Mouse (Mus musculus) NIH3T3 (cell line): ENCODE measurements around the gene Gm37240.

Source experiments
- DNase-seq: peaks from one replicate; pipeline ENCODE4 v3.0.0-alpha.2; 2012; ENCODE audit warnings: low read depth

Gm37240 gene

DNA sequence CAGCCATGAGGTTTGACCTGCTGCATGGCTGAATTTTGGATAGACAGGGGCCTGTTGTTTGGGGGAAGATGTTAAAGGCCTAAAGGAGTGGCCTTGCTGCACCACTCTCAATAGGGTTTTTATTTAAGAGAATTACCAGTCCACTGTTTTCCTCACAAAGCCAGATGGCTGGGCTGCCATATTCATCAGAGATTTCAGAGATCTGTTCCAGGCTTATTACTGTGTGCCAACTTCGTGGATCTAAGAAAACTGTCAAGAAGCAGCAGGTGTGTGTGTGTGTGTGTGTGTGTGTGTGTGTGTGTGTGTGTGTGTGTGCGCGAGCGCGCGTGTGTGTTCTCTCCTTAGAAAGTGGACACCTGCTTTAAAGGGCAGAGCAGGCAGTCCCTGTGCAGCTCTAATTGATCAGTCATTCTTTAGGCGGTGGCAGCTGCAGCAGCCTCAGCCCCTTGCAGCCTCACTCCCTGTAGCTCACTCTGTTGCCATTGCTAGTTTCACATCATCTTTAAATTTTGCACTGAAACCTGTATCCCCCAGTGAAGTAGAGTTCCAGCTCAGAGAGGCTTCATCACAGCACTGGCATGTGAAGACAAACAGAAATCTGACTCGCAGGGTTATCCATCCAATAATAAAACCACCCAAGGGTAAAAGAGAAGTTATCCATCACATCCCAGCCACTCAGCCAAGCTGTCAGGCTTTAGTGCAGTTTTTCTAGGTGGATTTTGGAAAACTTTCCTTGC lies 252.8 kb downstream of the Gm37240 start:
- DNase-seq = peak; percentile 86

DNA sequence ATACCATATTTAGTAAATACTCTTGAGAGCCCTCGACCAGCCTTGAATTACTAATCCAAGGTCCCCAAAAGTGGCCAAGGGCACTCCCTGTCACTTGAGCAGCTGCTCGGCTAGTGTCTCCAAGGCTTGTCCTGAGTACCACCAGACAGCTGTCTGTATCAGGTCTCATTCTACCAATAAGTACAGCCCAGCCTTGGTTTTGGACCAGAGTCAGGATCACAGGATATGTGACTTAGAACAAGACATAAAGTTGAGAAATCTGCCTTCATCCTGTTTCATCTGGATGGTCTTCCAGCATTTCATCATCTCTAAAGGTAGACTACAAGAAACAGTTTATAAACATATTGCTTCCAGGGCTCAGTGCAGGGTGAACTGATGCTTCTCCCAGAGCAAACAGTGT lies 253.6 kb downstream of the Gm37240 start:
- DNase-seq = peak; percentile 33

DNA sequence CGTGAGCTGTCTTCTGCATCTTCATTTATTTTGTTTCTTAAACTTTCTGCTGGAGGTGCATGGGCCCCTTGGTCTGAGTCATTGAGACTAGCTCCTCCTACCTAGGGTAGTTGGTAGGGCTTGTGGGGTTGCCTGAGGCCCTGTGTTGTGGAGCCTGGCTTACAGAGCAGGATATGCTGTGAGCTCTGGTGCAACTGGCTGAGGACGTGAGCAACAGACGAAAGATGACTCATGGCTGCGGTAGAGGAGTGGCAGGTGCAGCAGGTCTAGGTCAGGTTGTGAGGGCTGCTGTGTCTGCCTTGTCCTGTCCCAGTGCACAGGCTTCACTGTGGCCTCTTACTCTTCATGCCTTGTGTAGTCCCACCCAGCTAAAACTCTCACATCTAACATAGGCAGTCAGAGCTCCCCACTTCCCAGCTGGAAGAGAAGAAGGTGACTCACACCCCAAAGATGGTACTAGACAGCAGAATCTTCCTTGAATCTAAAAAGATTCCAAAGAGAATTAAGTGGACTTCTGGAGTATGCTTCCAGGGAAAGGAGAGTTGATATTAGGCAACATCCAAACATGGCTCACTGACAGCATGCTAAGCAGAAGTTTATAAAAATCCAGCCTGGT lies 257.3 kb downstream of the Gm37240 start:
- peak; percentile 64 for DNase-seq

- DNase-seq = peak; percentile 46
Observed at GRCm38 (mm10) chr3:85619751-85620150, 267.6 kb downstream of the Gm37240 start.

- DNase-seq = no peak
Observed at GRCm38 (mm10) chr3:85619345-85619744, 268.0 kb downstream of the Gm37240 start.

DNA sequence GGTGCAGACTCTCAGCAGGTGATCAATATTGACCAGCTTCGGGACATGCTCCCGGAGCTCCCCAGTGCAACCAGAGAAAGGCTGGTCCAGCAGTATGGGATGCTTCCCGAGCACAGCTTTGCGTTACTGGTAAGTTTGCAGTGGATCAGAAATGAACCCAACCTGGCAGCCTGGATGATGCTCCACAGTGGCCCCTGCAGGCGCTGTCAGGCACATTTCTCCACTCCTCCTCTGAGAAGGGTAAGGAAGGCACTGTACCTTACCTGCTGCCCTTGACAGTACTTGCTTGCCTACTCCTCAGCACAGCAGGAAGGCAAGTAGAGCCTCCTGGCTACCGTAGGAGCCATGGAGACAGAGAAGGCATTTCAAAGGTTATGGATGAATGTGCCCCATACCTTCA lies 268.4 kb downstream of the Gm37240 start:
- no peak for DNase-seq

- no peak for DNase-seq
Observed at GRCm38 (mm10) chr3:85616389-85616788, 270.9 kb downstream of the Gm37240 start.

GRCm38 (mm10) chr3:85607753-85608152 lies 279.6 kb downstream of the Gm37240 start:
- no peak for DNase-seq

DNA sequence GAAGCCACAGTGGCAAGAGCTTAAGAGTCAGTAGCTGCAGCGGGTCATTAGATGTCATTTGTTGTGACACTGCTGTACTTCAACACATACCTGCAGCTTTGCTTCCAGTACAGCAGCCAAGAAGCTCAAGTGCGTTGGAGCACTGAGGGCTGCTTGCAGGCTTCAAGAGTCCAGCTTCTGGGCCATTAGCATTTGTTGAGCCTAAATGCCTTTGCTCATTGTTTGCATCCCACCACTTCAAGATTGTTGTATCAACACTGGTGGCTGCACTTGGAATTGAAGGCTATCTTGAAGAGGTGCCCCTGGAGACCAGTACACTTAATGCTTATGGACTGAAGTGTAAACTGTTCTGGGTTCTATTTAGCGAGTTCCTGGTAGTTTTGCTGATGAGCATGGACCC lies 280.4 kb downstream of the Gm37240 start:
- DNase-seq = no peak

DNA sequence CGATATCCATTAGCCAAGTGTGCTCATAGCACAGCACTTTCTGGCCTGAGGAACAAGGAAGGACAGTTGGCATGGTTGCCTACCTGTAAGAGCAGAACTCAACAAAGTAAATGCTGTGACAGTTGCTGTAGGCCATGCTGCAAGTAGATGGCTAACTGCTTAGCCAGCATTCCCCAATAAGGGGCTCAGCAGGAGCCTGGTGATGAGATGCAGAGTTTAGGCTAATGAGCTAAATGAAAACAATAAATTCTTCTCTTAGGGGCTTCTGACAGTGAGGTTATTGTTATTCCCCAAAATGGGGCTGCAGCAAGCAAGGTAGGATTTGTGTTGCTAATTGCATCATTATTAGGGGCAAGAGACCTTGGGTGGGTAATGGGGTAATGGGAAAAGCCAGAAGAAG lies 283.5 kb downstream of the Gm37240 start:
- DNase-seq = no peak

- DNase-seq = no peak
Observed at GRCm38 (mm10) chr3:85601841-85602305, 285.4 kb downstream of the Gm37240 start.

DNA sequence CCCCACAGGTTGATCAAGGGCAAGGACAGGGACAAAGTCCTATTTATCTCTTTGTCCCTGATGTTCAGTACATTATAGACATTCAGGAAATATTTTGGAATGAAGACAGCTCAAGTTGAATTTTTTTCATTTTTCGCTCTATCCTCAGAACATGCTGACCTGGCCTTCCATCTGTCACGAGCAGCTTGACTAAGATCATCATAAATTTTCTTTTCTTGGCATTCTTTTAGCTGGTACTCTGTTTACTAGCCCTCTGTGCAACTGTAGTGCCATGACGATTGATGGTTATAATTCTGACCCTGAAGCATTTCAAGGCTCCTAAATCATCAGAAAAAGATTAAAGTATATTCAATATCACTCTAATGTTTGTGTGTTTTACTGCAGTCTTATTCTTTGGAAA lies 287.8 kb downstream of the Gm37240 start:
- DNase-seq = no peak

DNA sequence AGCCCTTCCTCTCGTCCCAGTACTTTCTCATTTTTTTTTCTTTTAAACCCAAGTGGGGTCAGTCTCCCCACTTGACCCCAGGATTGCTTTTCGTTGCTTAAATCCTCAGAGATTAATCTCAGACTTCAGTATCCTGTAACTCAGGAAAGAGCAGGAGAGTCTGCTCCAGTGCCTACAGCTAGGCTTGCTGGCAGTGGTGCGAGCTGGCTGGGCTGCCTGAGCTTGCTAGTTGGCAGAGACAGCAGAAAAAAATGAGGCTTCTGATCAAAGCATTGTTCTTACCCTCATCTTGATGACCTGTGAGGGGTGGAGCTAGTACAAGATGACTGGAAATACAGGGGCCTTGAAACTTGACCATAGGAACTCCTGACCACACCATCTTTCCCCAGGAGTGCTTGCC lies 292.9 kb downstream of the Gm37240 start:
- no peak for DNase-seq

GRCm38 (mm10) chr3:85592640-85593252 lies 294.6 kb downstream of the Gm37240 start:
- DNase-seq = no peak

GRCm38 (mm10) chr3:85592067-85592466 lies 295.3 kb downstream of the Gm37240 start:
- no peak for DNase-seq

DNA sequence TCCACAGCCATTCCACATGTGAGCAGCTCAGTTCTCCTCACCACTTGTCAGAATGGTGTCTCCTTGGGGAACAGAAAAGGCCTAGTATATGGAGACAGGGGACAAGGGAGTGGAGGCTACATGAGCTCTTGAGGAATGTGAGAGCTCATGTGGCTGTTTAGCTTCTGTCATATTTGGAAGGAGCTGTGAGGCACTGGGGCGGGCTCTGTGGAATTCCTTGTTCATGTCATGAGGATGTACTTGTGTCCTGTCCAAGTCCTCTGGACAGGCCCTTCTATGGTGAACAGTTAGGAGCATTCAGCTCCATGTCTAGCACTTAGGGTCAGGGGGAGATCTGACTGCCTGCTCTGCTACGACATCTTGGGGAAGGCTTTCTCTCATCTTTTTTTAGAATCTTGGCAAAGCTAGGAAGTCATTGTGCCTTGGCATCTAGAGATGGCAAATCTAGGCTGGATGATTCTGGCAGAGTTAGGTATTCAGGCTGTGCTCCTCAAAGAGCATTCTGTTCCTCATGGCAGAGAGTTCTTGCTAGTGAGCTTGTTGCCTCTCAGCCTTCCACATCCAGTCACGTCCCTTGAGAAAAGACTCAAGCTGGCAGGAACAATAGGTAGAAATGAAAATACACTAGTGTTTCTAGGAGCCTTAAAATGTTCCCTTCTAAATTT lies 297.1 kb downstream of the Gm37240 start:
- no peak for DNase-seq

DNA sequence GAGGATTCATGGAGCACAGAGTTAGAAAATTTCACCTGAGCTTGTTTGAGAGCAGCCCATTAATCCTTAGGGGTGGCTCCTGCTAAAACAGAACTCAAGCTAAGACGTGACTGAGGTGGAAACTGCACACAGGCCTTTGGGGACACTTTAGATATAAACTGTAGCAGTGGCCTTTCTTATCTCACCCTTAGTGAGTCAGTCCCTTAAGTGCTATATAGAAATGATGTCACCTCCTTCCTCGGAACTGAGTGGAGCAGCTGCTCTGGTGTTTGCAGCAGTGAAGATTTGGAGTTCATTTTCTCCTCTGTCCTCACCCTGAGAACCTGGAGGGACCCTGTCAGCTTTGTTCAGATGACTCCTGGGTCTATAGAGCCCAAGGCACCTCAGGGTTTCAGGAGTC lies 298.6 kb downstream of the Gm37240 start:
- DNase-seq = no peak

GRCm38 (mm10) chr3:85584966-85585365 lies 302.4 kb downstream of the Gm37240 start:
- no peak for DNase-seq

- DNase-seq = no peak
Observed at GRCm38 (mm10) chr3:85583194-85583593, 304.1 kb downstream of the Gm37240 start.

DNA sequence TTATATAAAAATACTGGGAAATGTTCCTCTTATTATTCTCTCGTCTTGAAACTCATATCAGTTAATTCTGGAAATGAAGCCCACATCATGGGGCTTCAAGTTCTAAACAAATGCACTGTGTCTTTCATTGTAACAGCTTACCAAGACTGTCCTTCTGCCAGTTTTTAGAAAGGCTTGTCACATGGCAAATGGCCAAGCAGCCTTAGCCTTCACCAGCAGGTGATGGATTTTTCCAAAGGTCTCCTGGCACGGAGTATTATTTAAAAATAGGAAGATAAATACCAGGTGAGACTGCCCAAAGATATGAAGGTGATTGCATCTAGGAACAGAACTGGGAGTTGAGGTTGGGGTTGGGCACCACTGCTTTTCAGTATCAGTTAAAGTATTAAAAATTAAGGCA lies 304.6 kb downstream of the Gm37240 start:
- no peak for DNase-seq

GRCm38 (mm10) chr3:85573864-85574830 lies 313.2 kb downstream of the Gm37240 start, which contains the start of gene Gatb:
TSS of gene Gatb (plus strand) at chr3:85574119.
- DNase-seq = peak; percentile 100
